Mouse (Mus musculus) bone marrow, adult 2 months (tissue): ENCODE data around the gene Med29. TPM values are rescaled to one million over a fixed set of nuclear protein-coding genes. Genes with fewer than 3 reads are reported as not detected.

Experiments used
- H3K27ac ChIP-seq: fragments of 200-500 bp; 2 replicates; pipeline ENCODE4 v1.5.1; 2012; ENCODE audit warnings: low read depth, mild to moderate bottlenecking, control low read depth, inconsistent platforms, low read length; ENCODE audit not compliant: control insufficient read depth, poor library complexity, insufficient read depth
- H3K4me1 ChIP-seq: fragments of 200-500 bp; 2 replicates; pipeline ENCODE4 v1.6.1; 2011; ENCODE audit warnings: low read length; ENCODE audit not compliant: control insufficient read depth, insufficient read depth
- H3K4me3 ChIP-seq: fragments of 200-500 bp; replicated peaks from 2 replicates; pipeline ENCODE3; 2011; ENCODE audit warnings: mild to moderate bottlenecking, low read depth, low read length, control low read depth; ENCODE audit not compliant: control insufficient read depth
- CTCF ChIP-seq: fragments of 200-500 bp; IDR thresholded peaks from 2 replicates; pipeline ENCODE4 v1.5.1; 2011; ENCODE audit warnings: low read length, control low read depth; ENCODE audit not compliant: control insufficient read depth, insufficient read depth
- POLR2A ChIP-seq: fragments of 200-500 bp; IDR thresholded peaks from 2 replicates; pipeline ENCODE4 v1.6.1; 2011; ENCODE audit warnings: low read depth, mild to moderate bottlenecking, control low read depth, low read length, borderline replicate concordance; ENCODE audit not compliant: control insufficient read depth
- WGBS: fragments of 180-500 bp; shearing (Covaris S2); methylation state at CpG from one replicate; pipeline ENCODE4 v1.1.7; 2018; 5-methylcytosine and 5-hydroxymethylcytosine counted together
- polyA plus RNA-seq: library from polyadenylated mRNA; stranded (reverse); fragments of >200 nt; gene quantifications from 2 replicates; pipeline ENCODE4 v1.2.4, GENCODE M21; 2011; ENCODE audit warnings: low replicate concordance; ENCODE audit not compliant: missing spikeins, insufficient read depth, insufficient read length

Med29 gene
- polyA plus RNA-seq, 1 experiment: 24.2 TPM

DNA sequence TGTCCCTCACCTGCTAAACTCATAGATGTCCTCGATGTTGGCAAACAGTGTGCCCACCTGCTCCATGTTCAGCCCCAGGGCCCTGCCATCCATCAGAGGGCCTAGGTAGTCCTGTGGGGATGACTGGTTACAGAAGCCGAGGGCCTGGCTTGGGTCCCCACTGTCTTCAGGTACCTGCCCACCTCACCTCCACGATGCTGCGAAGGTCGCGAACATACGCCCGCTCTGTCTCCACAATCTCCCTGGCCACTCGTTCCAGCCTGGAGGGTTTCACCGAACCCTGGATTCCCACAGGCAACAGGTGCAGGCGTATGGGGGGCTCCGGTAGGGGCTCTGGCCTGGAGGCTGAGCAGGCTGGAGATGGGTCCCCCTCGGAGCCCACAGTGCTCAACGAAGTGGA lies 22.5 kb downstream of the Med29 start:
- no peak overlapping the region for H3K4me3 ChIP-seq
- TF ChIP-seq CTCF (no peak), POLR2A (no peak)
- H3K4me1 ChIP-seq: peaks cover 1% of the 10 kb centered on the region; the same call in 1 of the 2 replicates
- WGBS: 89% methylated on average over 14 of the region's 14 CpGs
- H3K27ac ChIP-seq: no peak overlapping the region

DNA sequence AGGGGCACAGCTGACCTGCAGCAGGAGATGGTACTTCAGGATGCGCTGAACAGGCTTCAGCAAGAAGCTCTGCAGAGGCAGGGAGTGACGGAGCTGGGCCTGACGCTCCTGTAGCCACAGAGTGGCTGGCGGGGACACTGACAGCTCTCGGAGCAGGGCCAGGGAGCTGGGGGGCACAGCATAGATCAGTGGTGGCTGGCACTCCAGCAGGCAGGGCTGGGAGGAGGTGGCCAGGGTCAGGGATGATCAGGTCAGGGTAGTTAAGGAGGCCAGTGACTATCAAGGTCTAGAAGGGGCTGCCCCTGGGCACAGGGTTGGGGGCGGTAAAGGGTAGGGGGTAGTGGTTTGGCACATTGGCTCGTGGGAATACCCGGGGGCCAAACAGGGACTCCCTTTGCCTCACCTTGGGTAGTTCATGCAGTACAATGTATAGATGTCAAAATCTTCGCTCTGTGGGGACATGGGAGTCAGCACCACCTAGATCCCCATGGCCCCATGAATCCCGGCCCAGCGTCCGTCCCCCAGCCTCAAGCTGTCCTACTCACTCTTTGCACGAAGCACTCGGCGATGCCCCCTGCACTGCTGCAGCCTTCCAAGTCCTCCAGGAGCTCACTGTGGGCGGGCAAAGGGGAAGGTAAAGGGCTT lies 24.1 kb downstream of the Med29 start:
- H3K4me1 ChIP-seq: peaks cover 1% of the 10 kb centered on the region; the same call in 1 of the 2 replicates
- H3K27ac ChIP-seq: no peak overlapping the region
- H3K4me3 ChIP-seq: no peak overlapping the region
- no peak for TF ChIP-seq CTCF
- no peak; the same call in 1 of the 2 replicates for TF ChIP-seq POLR2A
- 86% methylated on average over 16 of the region's 16 CpGs for WGBS

DNA sequence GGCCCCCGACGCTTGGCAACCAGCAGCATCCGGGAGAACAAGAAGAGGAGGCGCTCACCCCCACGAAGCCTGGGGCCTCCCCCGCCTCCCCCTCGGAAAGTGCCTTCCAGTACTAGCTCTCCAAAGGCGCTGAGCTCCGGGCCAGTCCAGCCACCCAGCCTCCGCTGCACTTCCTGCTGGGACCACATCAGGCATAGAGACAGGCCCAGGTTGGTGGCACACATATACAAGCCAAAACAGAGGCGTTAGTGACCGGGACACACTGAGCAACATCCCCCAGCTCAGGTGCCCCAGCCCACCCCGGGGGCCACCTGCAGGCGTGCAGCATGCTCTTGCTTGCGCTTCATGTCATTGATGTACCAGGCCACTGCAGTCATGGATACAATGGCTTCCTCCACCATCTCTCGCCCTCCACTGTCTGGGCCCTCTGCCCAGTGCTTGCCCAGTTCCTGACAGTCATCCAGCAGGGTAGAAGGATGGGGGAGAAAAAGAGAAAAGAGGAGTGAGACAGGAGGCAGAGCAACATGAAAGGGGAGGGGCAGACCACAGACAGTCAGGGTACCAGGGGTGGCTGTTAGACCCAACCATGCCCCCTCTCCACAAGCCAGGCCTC lies 24.7 kb downstream of the Med29 start:
- no peak for TF ChIP-seq POLR2A
- TF ChIP-seq CTCF: no peak
- WGBS: 87% methylated on average over 16 of the region's 16 CpGs
- H3K27ac ChIP-seq: no peak overlapping the region
- no peak overlapping the region for H3K4me3 ChIP-seq
- peaks cover 1% of the 10 kb centered on the region; the same call in 1 of the 2 replicates for H3K4me1 ChIP-seq

DNA sequence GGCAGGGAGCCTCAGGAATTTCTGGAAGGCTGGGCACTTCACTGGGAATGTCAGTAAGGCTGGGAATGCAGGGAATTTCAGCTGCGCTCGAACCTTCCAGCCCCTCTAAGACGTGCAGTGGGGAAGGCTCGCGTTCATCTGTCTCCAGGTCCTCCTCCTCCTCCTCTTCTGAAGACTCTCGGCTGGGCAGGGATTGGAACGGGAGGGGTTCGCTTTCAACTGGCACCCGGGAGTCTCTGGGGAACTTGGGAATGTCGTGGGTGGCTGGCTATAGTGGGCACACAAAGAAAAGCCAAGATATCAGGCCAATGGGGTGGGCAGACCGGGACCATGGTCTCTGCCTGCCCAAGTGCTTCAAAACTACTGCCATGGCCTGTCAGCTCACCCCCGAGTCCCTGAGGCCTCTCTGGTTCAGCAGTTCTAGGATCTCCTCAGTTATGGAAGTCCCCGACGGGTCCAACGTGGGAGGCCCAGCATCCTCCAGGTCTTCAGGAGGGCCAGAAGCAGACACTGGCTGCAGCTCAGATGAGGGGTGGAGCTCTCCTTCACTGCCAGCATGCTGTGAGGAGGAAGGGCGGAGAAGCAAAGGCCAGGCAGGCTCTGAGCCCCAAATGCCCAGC lies 30.0 kb downstream of the Med29 start:
- 86% methylated on average over 16 of the region's 16 CpGs for WGBS
- H3K27ac ChIP-seq: no peak overlapping the region
- no peaks in the 10 kb centered on the region; the same call in 1 of the 2 replicates for H3K4me1 ChIP-seq
- TF ChIP-seq CTCF (no peak), POLR2A (no peak)
- no peak overlapping the region for H3K4me3 ChIP-seq

DNA sequence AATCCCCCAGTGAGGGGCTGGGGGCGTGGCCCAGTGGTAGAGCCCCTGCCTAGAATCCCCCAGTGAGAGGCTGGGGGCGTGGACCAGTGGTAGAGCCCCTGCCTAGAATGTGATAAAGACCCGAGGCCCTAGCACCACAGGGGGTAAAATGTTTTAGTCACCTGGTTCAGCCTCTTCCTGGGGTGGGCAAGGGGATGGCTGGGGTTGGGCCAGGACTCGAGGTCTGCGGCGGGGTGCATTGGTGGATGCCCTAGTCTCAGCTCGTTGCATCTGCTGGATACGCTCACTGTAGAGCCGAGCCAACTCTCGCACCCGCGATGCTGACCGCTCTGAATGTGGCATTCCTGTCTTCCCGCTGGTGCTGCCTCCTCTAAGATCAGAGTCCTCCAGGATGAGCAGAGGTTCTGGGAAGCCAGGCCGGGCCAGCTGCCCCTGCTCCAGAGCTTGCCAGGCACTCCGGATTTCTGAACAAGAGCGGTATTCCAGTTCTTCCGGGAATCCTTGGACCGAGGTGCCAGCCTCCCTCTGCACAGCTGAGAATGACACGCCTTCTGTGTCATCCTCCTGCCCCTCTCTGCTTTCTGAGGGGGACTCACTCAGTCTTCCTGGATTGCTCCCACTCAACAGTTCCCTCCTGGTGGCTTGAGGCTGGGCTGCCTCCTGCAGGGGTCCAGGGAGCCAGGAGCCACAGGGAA lies 30.7 kb downstream of the Med29 start:
- no peak overlapping the region for H3K27ac ChIP-seq
- H3K4me3 ChIP-seq: no peak overlapping the region
- WGBS: 88% methylated on average over 20 of the region's 20 CpGs
- TF ChIP-seq POLR2A (no peak), CTCF (no peak)
- no peaks in the 10 kb centered on the region; the same call in 1 of the 2 replicates for H3K4me1 ChIP-seq

DNA sequence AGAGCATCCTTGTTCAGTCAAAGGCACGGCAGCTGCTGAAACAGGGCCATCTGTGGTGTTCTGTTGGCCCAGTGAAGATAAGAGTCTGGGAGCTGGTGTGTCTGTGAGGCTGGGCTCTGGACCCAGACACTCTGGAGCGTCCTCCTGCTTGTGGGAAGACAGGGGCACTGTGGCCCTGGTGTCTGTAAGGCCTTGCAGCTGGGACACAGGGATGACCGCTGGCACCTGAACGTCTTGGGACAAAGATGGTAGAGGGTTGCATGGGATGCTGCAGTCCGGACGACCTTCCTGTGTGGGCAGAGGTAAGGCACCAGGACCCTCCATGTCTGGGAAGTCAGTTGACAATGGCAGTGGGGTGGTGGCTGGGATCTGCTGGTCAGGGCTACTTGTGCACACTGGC lies 32.2 kb downstream of the Med29 start:
- 87% methylated on average over 6 of the region's 6 CpGs for WGBS
- TF ChIP-seq POLR2A: no peak
- TF ChIP-seq CTCF: no peak
- Histone ChIP-seq H3K27ac (no peak overlapping the region), H3K4me1 (no peaks in the 10 kb centered on the region; the same call in 1 of the 2 replicates), H3K4me3 (no peak overlapping the region)

DNA sequence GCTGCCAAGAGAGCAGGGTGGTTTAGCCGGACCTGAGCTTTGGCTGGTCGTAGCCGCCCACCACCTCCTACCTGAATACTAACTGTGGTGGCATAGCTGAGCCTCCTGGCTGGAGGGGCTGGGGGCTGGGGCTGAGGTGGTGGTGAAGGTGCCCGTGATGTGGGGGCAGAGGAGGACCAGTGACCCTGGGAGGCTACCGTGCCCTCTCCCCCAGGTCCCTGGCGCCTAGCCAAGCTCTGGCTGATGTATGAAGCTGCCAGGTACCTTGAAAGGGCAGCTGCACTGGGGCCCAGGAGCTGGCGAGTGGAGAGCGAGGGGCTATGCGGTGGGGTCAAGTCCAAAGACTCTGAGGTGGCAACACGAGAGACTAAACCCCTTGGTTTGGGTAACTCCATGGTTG lies 32.7 kb downstream of the Med29 start:
- WGBS: 85% methylated on average over 10 of the region's 10 CpGs
- H3K27ac ChIP-seq: no peak overlapping the region
- no peak overlapping the region for H3K4me3 ChIP-seq
- no peaks in the 10 kb centered on the region; the same call in 1 of the 2 replicates for H3K4me1 ChIP-seq
- TF ChIP-seq CTCF (no peak), POLR2A (no peak)

DNA sequence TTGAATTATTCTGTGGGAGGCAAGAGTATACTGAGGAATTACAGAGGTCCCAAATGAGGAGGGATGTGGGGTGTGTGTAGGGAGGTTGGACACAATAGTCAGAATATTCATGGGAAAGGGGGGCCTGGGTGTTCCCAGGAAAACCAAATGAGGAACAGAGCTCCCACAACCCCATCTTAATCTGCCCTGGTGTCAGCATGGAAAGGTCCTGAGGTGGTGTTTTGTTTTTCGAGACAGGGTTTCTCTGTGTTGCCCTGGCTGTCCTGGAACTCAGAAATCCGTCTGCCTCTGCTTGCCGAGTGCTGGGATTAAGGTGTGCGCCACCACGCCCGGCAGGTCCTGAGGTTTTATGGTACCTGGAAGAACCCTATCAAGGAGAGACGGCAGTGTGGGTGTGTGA lies 34.1 kb downstream of the Med29 start:
- Histone ChIP-seq H3K4me1 (no peaks in the 10 kb centered on the region; the same call in 1 of the 2 replicates), H3K27ac (no peak overlapping the region), H3K4me3 (no peak overlapping the region)
- TF ChIP-seq CTCF (no peak), POLR2A (no peak)
- WGBS: 82% methylated on average over 7 of the region's 7 CpGs
